Mouse (Mus musculus): ENCODE data around the gene Nampt. TPM values are rescaled to one million over a fixed set of nuclear protein-coding genes. Genes with fewer than 3 reads are reported as not detected.

Nampt gene
- polyA plus RNA-seq, 1 experiment from 2014 or later = 21.8 TPM

DNA sequence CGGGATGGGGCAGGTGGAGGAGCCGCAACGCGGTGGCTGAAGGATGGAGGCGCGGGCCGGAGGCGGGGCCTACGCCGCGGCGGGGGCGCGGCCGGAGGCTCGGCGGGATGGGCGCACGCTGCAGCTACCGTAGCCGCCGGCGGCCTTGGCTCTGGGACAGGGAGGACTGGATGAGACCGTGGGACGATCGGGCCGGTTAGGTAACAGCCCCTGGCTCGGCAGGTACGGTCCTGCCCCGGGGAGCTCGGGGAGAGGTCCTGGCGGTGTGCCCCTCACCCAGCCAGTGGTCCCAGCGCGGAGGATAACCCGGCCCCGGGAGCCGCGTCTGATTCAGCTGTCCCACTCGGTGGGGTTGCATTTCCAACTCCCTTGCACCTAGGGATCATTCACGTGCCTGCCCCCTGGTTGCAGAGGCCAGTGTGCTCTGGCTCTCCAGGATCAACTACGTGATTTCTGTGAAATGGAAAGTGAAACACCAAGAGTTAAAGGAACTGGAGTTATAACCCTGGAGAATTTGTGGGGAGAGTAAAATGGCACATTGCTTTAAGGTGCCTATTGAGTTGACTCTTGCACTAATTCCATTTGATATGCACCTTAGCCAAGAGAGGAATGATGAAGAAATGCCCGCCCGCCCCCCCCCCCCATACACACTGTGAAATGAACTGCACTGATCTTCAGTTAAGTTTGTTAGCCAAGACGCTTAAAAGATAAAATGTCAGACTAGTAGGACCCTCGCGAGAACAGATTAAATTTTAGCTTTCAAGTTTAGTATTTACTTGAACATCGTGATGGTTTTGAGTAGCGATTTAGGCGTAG, 1.6 kb downstream of the Nampt start:
- H3K27ac ChIP-seq (ENCODE audit: low read length) = peak overlapping the region; percentile 93
- no peaks in the 10 kb centered on the region for H3K36me3 ChIP-seq (ENCODE audit: control insufficient read depth, insufficient read depth)

DNA sequence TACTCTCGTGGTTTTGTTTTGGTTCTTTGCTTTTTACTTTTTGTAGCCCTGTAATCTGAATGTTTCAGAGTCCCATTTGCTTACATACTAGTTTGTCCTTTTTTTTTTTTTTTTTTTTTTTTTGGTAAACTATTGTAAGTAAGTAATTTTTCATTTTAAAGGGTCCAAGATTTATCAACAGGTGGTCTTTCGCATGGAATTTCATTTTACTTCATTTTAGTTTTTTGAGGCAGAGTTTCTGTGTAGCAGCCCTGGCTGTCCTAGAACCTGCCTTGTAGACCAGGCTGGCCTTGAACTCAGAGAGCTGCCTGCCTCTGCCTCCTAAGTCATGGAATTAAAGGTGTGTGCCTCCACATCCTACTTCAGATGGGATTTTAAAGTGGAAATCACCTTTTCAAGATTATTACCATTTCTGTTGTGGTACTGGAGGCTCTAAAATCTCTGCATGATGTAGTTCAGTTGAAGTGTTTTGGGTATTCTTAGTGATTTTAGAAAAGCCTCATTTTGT, 2.2 kb downstream of the Nampt start:
- H3K9ac ChIP-seq (ENCODE audit: low read length) = no peak overlapping the region; the same call in 1 of the 2 replicates
- 54% methylated on average over 2 of the region's 2 CpGs for WGBS

More for the DNA sequence above, 1.6 kb downstream of the Nampt start:
- peak; percentile 79 for ATAC-seq (replicated peaks; ENCODE audit: extremely low read depth, insufficient read depth, low FRiP score)
- H3K9me3 ChIP-seq (replicated peaks; ENCODE audit: control insufficient read depth, low read length) = no peaks in the 10 kb centered on the region
- H3K27me3 ChIP-seq (ENCODE audit: control insufficient read depth, insufficient read depth, low read length) = no peaks in the 10 kb centered on the region
- peaks cover 5% of the 10 kb centered on the region for H3K4me1 ChIP-seq (ENCODE audit: control insufficient read depth, insufficient read depth, low read length)
- peak overlapping the region; percentile 89 for H3K9ac ChIP-seq (ENCODE audit: low read length)
- WGBS = 3% methylated on average over 42 of the region's 49 CpGs
- H3K4me2 ChIP-seq (ENCODE audit: low read depth, low read length) = peak overlapping the region; percentile 70
- H3K4me3 ChIP-seq (ENCODE audit: low read length) = peak overlapping the region; percentile 91

DNA sequence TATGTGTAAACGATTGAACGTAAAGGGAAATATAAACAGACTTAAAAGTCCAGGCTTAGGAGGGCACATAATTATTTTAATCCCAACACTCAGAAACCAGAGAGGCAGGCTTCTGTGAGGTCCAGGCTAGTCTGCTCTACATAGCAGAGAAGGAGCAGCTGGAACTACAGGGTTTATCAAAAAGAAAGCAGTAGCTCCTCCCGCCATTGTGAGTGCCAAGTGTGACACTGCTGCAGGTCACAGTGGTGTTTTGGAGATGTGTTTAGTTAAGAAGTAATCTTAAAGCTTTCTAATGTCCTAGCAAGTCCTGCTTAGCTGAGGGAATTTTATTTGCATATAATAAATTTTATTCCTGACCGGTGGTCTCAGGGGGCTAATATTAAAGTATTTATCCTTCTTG, 2.7 kb downstream of the Nampt start:
- H3K4me3 ChIP-seq (ENCODE audit: low read length) = no peak overlapping the region
- no peaks in the 10 kb centered on the region for H3K9me3 ChIP-seq (replicated peaks; ENCODE audit: control insufficient read depth, low read length)
- H3K4me2 ChIP-seq (ENCODE audit: low read depth, low read length) = no peak overlapping the region
- no peak overlapping the region for H3K9ac ChIP-seq (ENCODE audit: low read length)
- no peaks in the 10 kb centered on the region for H3K36me3 ChIP-seq (ENCODE audit: control insufficient read depth, insufficient read depth)
- 63% methylated on average over 4 of the region's 4 CpGs for WGBS
- no peak for ATAC-seq (replicated peaks; ENCODE audit: extremely low read depth, insufficient read depth, low FRiP score)
- no peaks in the 10 kb centered on the region for H3K27me3 ChIP-seq (ENCODE audit: control insufficient read depth, insufficient read depth, low read length)
- no peak overlapping the region for H3K27ac ChIP-seq (ENCODE audit: low read length)
- H3K4me1 ChIP-seq (ENCODE audit: control insufficient read depth, insufficient read depth, low read length) = peaks cover 5% of the 10 kb centered on the region

More for the DNA sequence above, 2.2 kb downstream of the Nampt start:
- no peaks in the 10 kb centered on the region for H3K36me3 ChIP-seq (ENCODE audit: control insufficient read depth, insufficient read depth)
- peak overlapping the region; percentile 70 for H3K4me2 ChIP-seq (ENCODE audit: low read depth, low read length)
- ATAC-seq (replicated peaks; ENCODE audit: extremely low read depth, insufficient read depth, low FRiP score) = no peak
- H3K9me3 ChIP-seq (replicated peaks; ENCODE audit: control insufficient read depth, low read length) = no peaks in the 10 kb centered on the region
- H3K27me3 ChIP-seq (ENCODE audit: control insufficient read depth, insufficient read depth, low read length) = no peaks in the 10 kb centered on the region
- H3K27ac ChIP-seq (ENCODE audit: low read length) = no peak overlapping the region
- peaks cover 5% of the 10 kb centered on the region for H3K4me1 ChIP-seq (ENCODE audit: control insufficient read depth, insufficient read depth, low read length)
- peak overlapping the region; percentile 91 for H3K4me3 ChIP-seq (ENCODE audit: low read length)

DNA sequence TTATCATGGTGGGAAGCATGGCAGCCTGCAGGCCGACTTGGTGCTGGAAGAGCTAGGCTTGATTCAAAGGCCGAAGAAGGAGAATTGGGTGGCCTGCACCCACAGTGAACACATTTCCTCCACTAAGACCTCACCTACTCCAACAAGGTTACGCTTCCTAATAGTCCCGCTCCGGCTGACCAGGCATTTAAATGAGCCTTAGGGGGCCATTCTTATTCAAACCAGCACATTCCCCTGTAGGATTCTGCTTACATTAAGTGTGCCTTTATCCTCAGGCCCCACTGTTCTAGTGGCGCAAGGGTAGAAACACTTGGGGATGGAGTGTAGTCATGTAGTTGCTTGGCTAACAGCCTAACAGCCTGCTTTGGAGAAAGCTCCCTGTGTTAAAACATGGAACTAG, 5.2 kb downstream of the Nampt start:
- H3K9me3 ChIP-seq (replicated peaks; ENCODE audit: control insufficient read depth, low read length) = no peaks in the 10 kb centered on the region

DNA sequence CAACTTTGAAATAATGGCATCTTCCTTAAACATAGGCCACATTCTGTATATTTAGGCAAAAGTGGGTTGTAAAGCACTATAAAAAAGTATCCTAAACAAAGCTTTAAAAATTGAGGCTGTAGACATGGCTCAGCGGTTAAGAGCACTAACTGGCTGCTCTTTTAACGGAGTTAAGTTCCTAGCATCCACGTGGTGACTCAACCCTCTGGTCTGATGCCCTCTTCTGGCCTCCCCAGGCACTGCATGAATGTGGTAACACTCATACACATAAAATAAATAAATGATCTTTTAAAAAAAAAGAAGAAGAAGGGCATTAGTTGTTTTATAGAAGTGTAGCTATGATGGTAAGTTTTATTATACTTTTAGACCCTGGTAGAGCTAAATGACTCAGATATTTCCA, 7.6 kb downstream of the Nampt start:
- Histone ChIP-seq H3K9ac (ENCODE audit: low read length) (no peak overlapping the region), H3K36me3 (ENCODE audit: control insufficient read depth, insufficient read depth) (no peaks in the 10 kb centered on the region), H3K9me3 (replicated peaks; ENCODE audit: control insufficient read depth, low read length) (no peaks in the 10 kb centered on the region), H3K27ac (ENCODE audit: low read length) (no peak overlapping the region), H3K4me2 (ENCODE audit: low read depth, low read length) (no peak overlapping the region), H3K27me3 (ENCODE audit: control insufficient read depth, insufficient read depth, low read length) (no peaks in the 10 kb centered on the region), H3K4me3 (ENCODE audit: low read length) (no peak overlapping the region), H3K4me1 (ENCODE audit: control insufficient read depth, insufficient read depth, low read length) (peaks cover 4% of the 10 kb centered on the region)
- 31% methylated on average over 3 of the region's 3 CpGs for WGBS
- ATAC-seq (replicated peaks; ENCODE audit: extremely low read depth, insufficient read depth, low FRiP score) = no peak

More for the DNA sequence above, 5.2 kb downstream of the Nampt start:
- Histone ChIP-seq H3K27me3 (ENCODE audit: control insufficient read depth, insufficient read depth, low read length) (no peaks in the 10 kb centered on the region), H3K4me1 (ENCODE audit: control insufficient read depth, insufficient read depth, low read length) (peaks cover 5% of the 10 kb centered on the region), H3K9ac (ENCODE audit: low read length) (no peak overlapping the region), H3K36me3 (ENCODE audit: control insufficient read depth, insufficient read depth) (no peaks in the 10 kb centered on the region), H3K4me3 (ENCODE audit: low read length) (no peak overlapping the region), H3K4me2 (ENCODE audit: low read depth, low read length) (no peak overlapping the region), H3K27ac (ENCODE audit: low read length) (no peak overlapping the region)
- 97% methylated on average over 6 of the region's 6 CpGs for WGBS
- ATAC-seq (replicated peaks; ENCODE audit: extremely low read depth, insufficient read depth, low FRiP score) = no peak

DNA sequence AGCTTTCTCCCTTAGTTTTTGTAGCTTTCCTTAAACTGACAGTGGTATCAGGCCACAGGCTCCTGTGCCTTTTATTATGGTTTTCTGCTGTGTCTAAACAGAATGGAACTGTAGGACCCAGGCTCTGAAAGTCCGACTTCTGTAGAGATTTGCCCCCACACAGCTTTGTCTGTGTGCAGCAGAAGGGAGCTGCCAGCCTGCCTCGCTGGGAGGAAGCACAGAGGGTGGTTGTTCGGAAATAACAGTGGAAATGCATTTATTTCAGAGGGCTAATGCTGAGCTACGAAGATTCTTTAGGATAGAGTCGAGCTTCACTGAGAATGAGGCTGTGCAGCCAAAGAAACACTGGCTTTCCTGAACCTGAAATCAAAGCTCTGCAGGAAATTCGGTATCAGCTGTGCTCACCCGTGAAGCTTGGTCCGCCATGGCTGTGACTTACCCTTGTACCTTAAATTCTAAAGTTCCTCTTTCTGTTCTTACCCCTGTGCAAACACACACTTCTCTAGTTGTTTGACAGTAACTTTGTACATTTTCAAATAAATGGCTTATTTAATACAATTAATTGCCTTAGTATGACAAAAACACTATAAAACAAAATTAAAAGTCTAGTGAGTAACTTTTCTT, 8.9 kb downstream of the Nampt start:
- H3K36me3 ChIP-seq (ENCODE audit: control insufficient read depth, insufficient read depth) = peaks cover 2% of the 10 kb centered on the region; the same call in 1 of the 2 replicates
- H3K27me3 ChIP-seq (ENCODE audit: control insufficient read depth, insufficient read depth, low read length) = no peaks in the 10 kb centered on the region
- no peak overlapping the region for H3K4me2 ChIP-seq (ENCODE audit: low read depth, low read length)
- no peak overlapping the region for H3K27ac ChIP-seq (ENCODE audit: low read length)
- H3K4me3 ChIP-seq (ENCODE audit: low read length) = no peak overlapping the region
- ATAC-seq (replicated peaks; ENCODE audit: extremely low read depth, insufficient read depth, low FRiP score) = no peak
- 69% methylated on average over 8 of the region's 8 CpGs for WGBS
- no peaks in the 10 kb centered on the region for H3K9me3 ChIP-seq (replicated peaks; ENCODE audit: control insufficient read depth, low read length)
- H3K9ac ChIP-seq (ENCODE audit: low read length) = no peak overlapping the region
- H3K4me1 ChIP-seq (ENCODE audit: control insufficient read depth, insufficient read depth, low read length) = 0 out of 2 replicates have a peak, but pooled peaks cover 2% of the 10 kb centered on the region

DNA sequence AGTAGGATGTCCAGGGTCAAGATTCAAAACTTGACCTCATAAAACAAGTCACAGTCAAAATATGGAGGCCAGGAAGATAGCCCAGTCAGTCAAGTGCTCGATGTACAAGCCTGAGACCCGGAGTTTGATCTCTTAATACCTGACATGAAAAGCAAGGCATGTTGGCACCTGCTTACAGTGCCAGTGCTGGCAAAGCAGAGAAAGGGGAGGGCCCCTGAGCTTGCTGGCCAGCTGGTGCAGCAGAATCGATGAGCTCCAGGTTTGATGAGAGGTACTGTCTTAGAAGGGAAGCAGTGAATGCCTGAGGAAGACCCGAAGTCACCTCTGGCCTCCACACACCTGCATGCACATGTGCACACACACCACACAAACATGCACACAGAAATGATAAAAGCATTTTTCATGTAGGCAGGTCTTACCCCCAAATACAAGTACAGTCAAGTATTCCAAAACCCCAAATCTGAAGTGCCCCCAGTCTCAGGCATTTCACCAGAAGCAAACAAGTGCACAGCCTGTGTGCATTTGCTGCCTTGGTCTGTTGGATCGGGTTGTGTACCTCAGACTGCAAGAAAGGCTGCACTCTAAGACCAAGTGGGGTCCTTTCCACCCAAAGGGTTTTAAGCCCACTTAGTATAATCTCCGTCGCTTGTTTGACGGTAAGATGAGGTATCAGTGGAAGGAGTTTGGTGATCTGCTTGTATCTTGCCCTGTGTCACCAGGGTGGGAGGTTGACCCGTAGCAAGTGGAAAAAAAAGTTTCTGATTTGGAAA, 10.2 kb downstream of the Nampt start:
- Histone ChIP-seq H3K27ac (ENCODE audit: low read length) (no peak overlapping the region), H3K27me3 (ENCODE audit: control insufficient read depth, insufficient read depth, low read length) (no peaks in the 10 kb centered on the region), H3K4me1 (ENCODE audit: control insufficient read depth, insufficient read depth, low read length) (0 out of 2 replicates have a peak, but pooled peaks cover 2% of the 10 kb centered on the region), H3K4me2 (ENCODE audit: low read depth, low read length) (no peak overlapping the region), H3K9ac (ENCODE audit: low read length) (no peak overlapping the region), H3K4me3 (ENCODE audit: low read length) (no peak overlapping the region), H3K9me3 (replicated peaks; ENCODE audit: control insufficient read depth, low read length) (no peaks in the 10 kb centered on the region), H3K36me3 (ENCODE audit: control insufficient read depth, insufficient read depth) (peaks cover 9% of the 10 kb centered on the region)
- ATAC-seq (replicated peaks; ENCODE audit: extremely low read depth, insufficient read depth, low FRiP score) = no peak
- 85% methylated on average over 9 of the region's 9 CpGs for WGBS

DNA sequence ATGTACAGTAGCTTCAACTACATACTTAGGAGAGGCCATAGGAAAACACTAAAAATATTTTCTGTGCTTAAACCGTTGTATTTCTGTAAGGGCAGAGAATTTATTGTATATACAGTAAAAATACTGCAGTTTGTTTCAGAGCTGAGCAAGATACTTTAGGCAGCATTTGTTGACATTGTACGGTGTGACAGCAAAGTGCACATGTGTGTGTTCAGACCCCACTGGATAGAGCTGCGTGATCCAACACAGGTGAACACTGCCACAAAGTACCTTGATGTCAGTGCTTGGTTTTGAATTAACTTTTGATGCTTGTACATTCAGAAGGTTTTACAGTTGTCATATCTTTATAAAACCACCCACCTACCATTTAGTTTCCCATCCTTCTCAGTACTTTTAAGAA, 12.7 kb downstream of the Nampt start:
- Histone ChIP-seq H3K9me3 (replicated peaks; ENCODE audit: control insufficient read depth, low read length) (no peaks in the 10 kb centered on the region), H3K36me3 (ENCODE audit: control insufficient read depth, insufficient read depth) (peaks cover 9% of the 10 kb centered on the region), H3K4me3 (ENCODE audit: low read length) (no peak overlapping the region), H3K27me3 (ENCODE audit: control insufficient read depth, insufficient read depth, low read length) (no peaks in the 10 kb centered on the region), H3K4me1 (ENCODE audit: control insufficient read depth, insufficient read depth, low read length) (peaks cover 7% of the 10 kb centered on the region), H3K27ac (ENCODE audit: low read length) (no peak overlapping the region), H3K9ac (ENCODE audit: low read length) (no peak overlapping the region), H3K4me2 (ENCODE audit: low read depth, low read length) (no peak overlapping the region)
- WGBS = 95% methylated on average over 3 of the region's 3 CpGs
- ATAC-seq (replicated peaks; ENCODE audit: extremely low read depth, insufficient read depth, low FRiP score) = no peak
